Mouse (Mus musculus) lung, adult 2 months (tissue): Measurements from ENCODE around the gene Rhox3a. TPM values are rescaled to one million over a fixed set of nuclear protein-coding genes. Genes with fewer than 3 reads are reported as not detected.
"Not testable (repeated sequence)": the region's sequence is repeated elsewhere in the genome, so short reads cannot be mapped to it uniquely, and the experiment has no call there.

ENCODE experiments used
- DNase-seq: peaks from one replicate; pipeline ENCODE4 v3.0.0; 2022
- H3K4me1 ChIP-seq: fragments of 200-500 bp; 2 replicates; pipeline ENCODE4 v1.6.1; 2011; ENCODE audit warnings: low read length; ENCODE audit not compliant: control insufficient read depth, insufficient read depth
- H3K4me3 ChIP-seq: fragments of 200-500 bp; replicated peaks from 2 replicates; pipeline ENCODE3; 2011; ENCODE audit warnings: low read depth, mild to moderate bottlenecking, control low read depth, low read length; ENCODE audit errors: extremely low read depth
- CTCF ChIP-seq: fragments of 200-500 bp; IDR thresholded peaks from 2 replicates; pipeline ENCODE4 v1.5.1; 2011; ENCODE audit warnings: mild to moderate bottlenecking, low read length, control low read depth; ENCODE audit not compliant: insufficient read depth
- POLR2A ChIP-seq: fragments of 200-500 bp; IDR thresholded peaks from 2 replicates; pipeline ENCODE4 v1.6.1; 2011; ENCODE audit warnings: low read depth, mild to moderate bottlenecking, control low read depth, low read length, borderline replicate concordance; ENCODE audit errors: extremely low read depth
- WGBS: fragments of 180-500 bp; shearing (Covaris S2); methylation state at CpG from one replicate; pipeline ENCODE4 v1.1.7; 2018; 5-methylcytosine and 5-hydroxymethylcytosine counted together
- polyA plus RNA-seq: library from polyadenylated mRNA; depleted of rRNA; stranded (reverse); fragments of >200 nt; gene quantifications from 2 replicates; pipeline ENCODE4 v1.2.3, GENCODE M21; 2012; rRNA removed

The Rhox3a gene
- polyA plus RNA-seq: not detected in 2 replicates

DNA sequence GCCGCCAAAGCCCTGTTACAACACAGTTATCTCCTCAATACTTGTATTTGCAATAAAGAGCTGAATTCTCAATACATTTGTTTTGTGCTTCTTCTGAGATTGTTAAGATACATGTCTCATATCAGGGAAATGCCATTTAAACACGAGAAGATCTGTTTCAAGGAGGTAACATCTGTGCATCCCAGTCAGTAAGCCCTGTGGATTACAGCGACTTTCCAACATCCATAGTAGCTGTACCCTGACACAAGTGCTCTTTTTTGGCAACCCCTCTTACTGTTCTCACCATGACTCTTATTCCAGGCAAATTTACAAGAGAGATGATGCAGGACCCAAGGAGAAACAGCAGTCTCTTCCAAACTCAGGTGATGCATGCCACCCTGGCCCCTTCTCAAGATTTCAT is at the start of gene Rhox3a:
TSS of gene Rhox3a (plus strand) at position 301 of the 400 bp plus-strand sequence.
- not testable (repeated sequence) for H3K4me1 ChIP-seq, H3K4me3 ChIP-seq, DNase-seq
- 87% methylated on average over 1 of the region's 3 CpGs for WGBS

DNA sequence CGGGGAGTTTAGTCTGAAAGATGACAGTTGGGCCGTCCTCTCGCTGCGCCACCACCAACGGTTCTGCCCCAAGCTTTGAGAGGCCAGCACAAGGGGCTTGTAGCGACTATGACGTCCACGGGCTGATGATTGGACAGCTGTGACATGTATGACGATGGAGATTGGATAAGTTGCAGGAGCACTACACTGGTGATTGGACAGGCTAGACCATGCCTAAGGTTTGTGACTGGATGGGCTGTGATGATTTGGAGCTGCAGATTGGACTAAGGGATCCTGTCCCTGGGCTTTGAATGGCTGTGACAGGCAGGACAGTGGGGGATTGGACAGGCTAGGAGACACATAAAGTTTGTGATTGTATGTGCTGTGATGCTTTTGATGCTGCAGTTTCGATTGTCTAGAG is 38.8 kb upstream of the Rhox3a start, which contains the start of gene Gm9:
TSS of gene Gm9 (minus strand) at position 101 of the 400 bp plus-strand sequence.
- TF ChIP-seq CTCF: no peak
- TF ChIP-seq POLR2A: no peak
- WGBS: 79% methylated on average over 10 of the region's 10 CpGs
- no peak for DNase-seq
- Histone ChIP-seq H3K4me3 (no peak within 1 kb of the TSS), H3K4me1 (no peaks in the 10 kb centered on the region)

DNA sequence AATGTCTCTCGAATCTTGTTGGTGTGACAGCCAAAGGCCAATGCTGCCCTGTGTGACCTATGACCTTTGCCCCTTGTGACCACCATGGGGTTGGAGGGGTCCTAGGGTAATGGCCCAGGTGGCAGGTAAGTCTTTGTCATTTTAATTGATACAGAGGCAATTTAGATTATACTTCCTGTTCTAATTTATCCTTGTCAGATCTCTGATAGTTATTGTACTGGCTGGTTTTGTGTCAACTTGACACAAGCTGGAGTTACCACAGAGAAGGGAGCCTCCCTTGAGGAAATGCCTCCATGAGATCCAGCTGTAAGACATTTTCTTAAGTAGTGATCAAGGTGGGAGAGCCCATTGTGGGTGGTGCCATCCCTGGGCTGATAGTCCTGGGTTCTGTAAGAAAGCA is 27.6 kb upstream of the Rhox3a start, which contains the start of gene Rhox1:
TSS of gene Rhox1 (minus strand) at position 101 of the 400 bp plus-strand sequence.
- WGBS: 55% methylated on average over 1 of the region's 1 CpGs
- not testable (repeated sequence) for H3K4me1 ChIP-seq, H3K4me3 ChIP-seq, DNase-seq

DNA sequence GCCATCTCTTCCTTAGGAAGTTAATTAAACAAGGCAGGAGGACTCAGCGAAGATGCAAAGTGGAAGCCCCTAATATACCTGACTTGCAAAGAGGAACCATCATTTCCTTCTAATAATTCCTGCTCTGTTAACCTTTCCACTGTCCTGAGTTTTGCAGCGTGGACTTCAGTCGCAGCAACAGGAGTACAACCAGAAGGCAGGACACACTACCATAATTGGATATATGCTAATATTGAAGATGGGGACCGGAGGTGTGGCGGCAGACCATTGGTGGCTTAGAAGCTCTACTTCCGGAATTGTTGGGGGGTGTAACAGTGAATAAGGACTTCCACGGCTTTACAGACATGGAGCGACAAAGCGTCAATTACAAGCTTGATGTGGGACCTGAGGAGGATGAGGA is 5.0 kb upstream of the Rhox3a start, which contains the start of gene Rhox2a:
TSS of gene Rhox2a (plus strand) at position 301 of the 400 bp plus-strand sequence.
- WGBS: 100% methylated on average over 2 of the region's 9 CpGs
- not testable (repeated sequence) for H3K4me3 ChIP-seq, H3K4me1 ChIP-seq, DNase-seq

DNA sequence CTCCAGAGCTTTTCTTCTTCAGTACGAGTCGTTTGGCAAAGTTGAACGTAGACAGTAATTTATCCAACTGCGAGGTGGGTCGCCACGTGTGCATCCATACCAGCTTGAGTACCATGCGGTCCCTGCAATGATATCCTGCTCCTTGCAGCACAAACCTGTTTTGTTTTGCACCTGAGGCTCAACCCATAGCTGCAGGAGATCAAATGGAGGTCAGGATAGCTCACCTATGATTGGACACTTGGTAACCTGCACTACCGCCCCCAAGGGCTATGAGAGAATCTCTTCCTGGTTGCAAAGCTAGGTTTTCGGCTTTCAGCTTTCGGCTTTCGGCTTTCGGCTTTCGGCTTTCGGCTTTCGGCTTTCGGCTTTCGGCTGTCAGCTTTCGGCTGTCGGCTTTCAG is 15.3 kb downstream of the Rhox3a start, which contains the start of gene Rhox4a:
TSS of gene Rhox4a (plus strand) at position 301 of the 400 bp plus-strand sequence.
- WGBS: 96% methylated on average over 11 of the region's 19 CpGs
- DNase-seq, H3K4me3 ChIP-seq, H3K4me1 ChIP-seq: not testable (repeated sequence)

Other genes with a start within 250 kb of the Rhox3a start
- gene Sowahd, start 201.1 kb upstream of the Rhox3a start, polyA plus RNA-seq: not detected in 2 replicates
- gene Rpl39, start 164.5 kb upstream of the Rhox3a start, polyA plus RNA-seq: 44.6 and 56.1 TPM in 2 replicates
- 2.9 and 4.7 TPM in 2 replicates for gene Upf3b, start 139.6 kb upstream of the Rhox3a start, polyA plus RNA-seq
- 2.3 and 2.9 TPM in 2 replicates for gene Nkap, start 123.1 kb upstream of the Rhox3a start, polyA plus RNA-seq
- gene Akap14, start 81.1 kb upstream of the Rhox3a start, polyA plus RNA-seq: 4.0 and 4.4 TPM in 2 replicates
- 175 and 198 TPM in 2 replicates for gene Ndufa1, start 58.8 kb upstream of the Rhox3a start, polyA plus RNA-seq
- gene Rnf113a1, start 58.7 kb upstream of the Rhox3a start, polyA plus RNA-seq: 1.9 and 2.1 TPM in 2 replicates
- gene Gm9, start 38.9 kb upstream of the Rhox3a start, polyA plus RNA-seq: not detected in 2 replicates
- gene Rhox1, start 27.7 kb upstream of the Rhox3a start, polyA plus RNA-seq: not detected in 2 replicates
- not detected in 2 replicates for gene Rhox2a, start 4.9 kb upstream of the Rhox3a start, polyA plus RNA-seq
- gene Rhox4a, start 15.4 kb downstream of the Rhox3a start, polyA plus RNA-seq: not detected in 2 replicates
- gene Rhox3a2, start 130.1 kb downstream of the Rhox3a start, polyA plus RNA-seq: not detected in 2 replicates
- not detected in 2 replicates for gene Rhox4a2, start 140.9 kb downstream of the Rhox3a start, polyA plus RNA-seq
- not detected in 2 replicates for gene Rhox2b, start 162.1 kb downstream of the Rhox3a start, polyA plus RNA-seq
- not detected in 2 replicates for gene Rhox4b, start 182.6 kb downstream of the Rhox3a start, polyA plus RNA-seq
- not detected in 2 replicates for gene Rhox2c, start 203.8 kb downstream of the Rhox3a start, polyA plus RNA-seq
- gene Rhox3c, start 208.7 kb downstream of the Rhox3a start, polyA plus RNA-seq: not detected in 2 replicates
- gene Rhox4c, start 230.4 kb downstream of the Rhox3a start, polyA plus RNA-seq: not detected in 2 replicates
- not detected in 2 replicates for gene Rhox2d, start 243.5 kb downstream of the Rhox3a start, polyA plus RNA-seq